Mouse (Mus musculus): ENCODE measurements at regions not wholly inside any gene's neighbourhood (a gene's known extent, or its start where the extent isn't known, plus 50 kb on each side); places are given as distances from the start of the nearest gene placed in this dataset.

- no peak for DNase-seq
Observed at GRCm38 (mm10) chr16:52988852-52989397, 535.1 kb upstream of the Alcam start.

GRCm38 (mm10) chr16:52984336-52984735, 530.5 kb upstream of the Alcam start:
- no peak for DNase-seq

- no peak for DNase-seq
Observed at GRCm38 (mm10) chr16:52980995-52981394, 527.1 kb upstream of the Alcam start.

- DNase-seq: no peak
Observed at GRCm38 (mm10) chr16:52972811-52973210, 518.9 kb upstream of the Alcam start.

GRCm38 (mm10) chr16:52947679-52948078, 493.8 kb upstream of the Alcam start:
- no peak for DNase-seq

GRCm38 (mm10) chr16:52934749-52935148, 480.9 kb upstream of the Alcam start:
- DNase-seq: no peak

- no peak for DNase-seq
Observed at GRCm38 (mm10) chr16:52931978-52932377, 478.1 kb upstream of the Alcam start.

GRCm38 (mm10) chr16:52892467-52893255, 438.8 kb upstream of the Alcam start:
- no peak for DNase-seq

- DNase-seq: no peak
Observed at GRCm38 (mm10) chr16:52879463-52880114, 425.7 kb upstream of the Alcam start.

GRCm38 (mm10) chr16:52867833-52868232, 414.0 kb upstream of the Alcam start:
- DNase-seq: no peak

GRCm38 (mm10) chr16:52863554-52863953, 409.7 kb upstream of the Alcam start:
- DNase-seq: no peak

GRCm38 (mm10) chr16:52861263-52861662, 407.4 kb upstream of the Alcam start:
- DNase-seq: no peak

- no peak for DNase-seq
Observed at GRCm38 (mm10) chr16:52858441-52859209, 404.8 kb upstream of the Alcam start.

GRCm38 (mm10) chr16:52851129-52851528, 397.3 kb upstream of the Alcam start:
- DNase-seq: no peak

- no peak for DNase-seq
Observed at GRCm38 (mm10) chr16:52818976-52819375, 365.1 kb upstream of the Alcam start.

- no peak for DNase-seq
Observed at GRCm38 (mm10) chr16:52811219-52811618, 357.3 kb upstream of the Alcam start.

GRCm38 (mm10) chr16:52804365-52804764, 350.5 kb upstream of the Alcam start:
- no peak for DNase-seq

GRCm38 (mm10) chr16:52799715-52800392, 346.0 kb upstream of the Alcam start:
- no peak for DNase-seq

- no peak for DNase-seq
Observed at GRCm38 (mm10) chr16:52795184-52795583, 341.3 kb upstream of the Alcam start.

GRCm38 (mm10) chr16:52789946-52790345, 336.1 kb upstream of the Alcam start:
- no peak for DNase-seq

GRCm38 (mm10) chr16:52747744-52748143, 293.9 kb upstream of the Alcam start:
- no peak for DNase-seq

- DNase-seq: no peak
Observed at GRCm38 (mm10) chr16:52746186-52746585, 292.3 kb upstream of the Alcam start.

- DNase-seq: no peak
Observed at GRCm38 (mm10) chr16:52744720-52745119, 290.8 kb upstream of the Alcam start.

Data from cerebellum, adult 8-10 months (tissue).